Mouse (Mus musculus) ES-Bruce4 (cell line): ENCODE results near the gene BC049352. TPM values are rescaled to one million over a fixed set of nuclear protein-coding genes. Genes with fewer than 3 reads are reported as not detected.

Source experiments
- H3K27ac ChIP-seq: 2 replicates; pipeline ENCODE4 v1.5.1; 2012; ENCODE audit warnings: low read length, inconsistent platforms; ENCODE audit not compliant: insufficient read depth
- H3K27me3 ChIP-seq: 2 replicates; pipeline ENCODE4 v1.6.1; 2012; ENCODE audit warnings: mild to moderate bottlenecking, low read length, inconsistent platforms; ENCODE audit not compliant: control insufficient read depth, poor library complexity, insufficient read depth, severe bottlenecking
- H3K36me3 ChIP-seq: 2 replicates; pipeline ENCODE4 v1.6.1; 2012; ENCODE audit warnings: inconsistent platforms, mild to moderate bottlenecking, low read length, moderate library complexity; ENCODE audit not compliant: control insufficient read depth, poor library complexity, insufficient read depth, severe bottlenecking
- H3K4me1 ChIP-seq: one replicate; pipeline ENCODE4 v1.8.1; 2011; ENCODE audit warnings: low read length; ENCODE audit not compliant: control insufficient read depth, insufficient read depth
- H3K4me3 ChIP-seq: 2 replicates; pipeline ENCODE4 v1.5.1; 2011; ENCODE audit warnings: low read depth, mild to moderate bottlenecking, low read length
- H3K9ac ChIP-seq: 2 replicates; pipeline ENCODE4 v1.6.1; 2012; ENCODE audit warnings: low read depth, mild to moderate bottlenecking, inconsistent platforms; ENCODE audit not compliant: poor library complexity, severe bottlenecking
- H3K9me3 ChIP-seq: replicated peaks from 2 replicates; pipeline ENCODE4 v1.6.1; 2012; ENCODE audit warnings: mild to moderate bottlenecking, low read length, inconsistent platforms; ENCODE audit not compliant: control insufficient read depth, poor library complexity, insufficient read depth, severe bottlenecking
- CTCF ChIP-seq: IDR thresholded peaks from one replicate; pipeline ENCODE4 v1.8.1; 2011; ENCODE audit warnings: low read depth, low read length
- EP300 ChIP-seq: IDR thresholded peaks from 2 replicates; pipeline ENCODE4 v1.6.1; 2011; ENCODE audit warnings: low read depth, low read length; ENCODE audit not compliant: insufficient read depth
- POLR2A ChIP-seq: IDR thresholded peaks from one replicate; pipeline ENCODE4 v1.8.1; 2011; ENCODE audit warnings: low read length; ENCODE audit not compliant: insufficient read depth
- polyA plus RNA-seq: library from polyadenylated mRNA; stranded (reverse); fragments of >200 nt; gene quantifications from 2 replicates; pipeline ENCODE4 v1.2.4, GENCODE M21; 2011; ENCODE audit warnings: low read depth; ENCODE audit not compliant: missing spikeins, insufficient read depth, insufficient read length

BC049352 gene
- polyA plus RNA-seq, 1 experiment, result not detected

GRCm38 (mm10) chr9:45247536-45247935 lies 65.7 kb downstream of the BC049352 start:
- Histone ChIP-seq H3K4me3 (no peak overlapping the region), H3K9me3 (no peaks in the 10 kb centered on the region), H3K27me3 (no peaks in the 10 kb centered on the region), H3K36me3 (no peaks in the 10 kb centered on the region), H3K4me1 (no peaks in the 10 kb centered on the region), H3K27ac (no peak overlapping the region), H3K9ac (no peak overlapping the region)
- no peak for TF ChIP-seq POLR2A
- TF ChIP-seq CTCF, result no peak
- no peak for TF ChIP-seq EP300

DNA sequence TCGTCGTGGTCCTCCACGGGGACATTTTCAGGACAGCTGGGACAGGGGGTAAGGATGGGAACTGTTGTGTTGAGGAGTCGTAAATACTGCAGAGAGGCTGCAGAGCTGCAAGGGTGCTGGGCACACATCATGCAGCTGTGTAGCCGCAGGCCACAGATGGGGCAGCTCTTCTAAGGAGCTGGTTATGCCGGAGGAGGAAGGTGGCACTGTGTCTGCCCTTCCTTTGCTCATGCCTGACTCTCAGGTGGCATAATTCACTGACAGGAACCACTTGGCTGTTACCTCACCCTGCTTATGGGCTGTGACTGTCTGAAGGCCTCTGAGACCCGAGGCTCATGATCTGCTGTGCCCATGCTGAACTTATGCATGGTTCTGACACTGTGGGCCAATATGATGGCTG lies 68.5 kb downstream of the BC049352 start:
- no peak overlapping the region for H3K4me3 ChIP-seq
- H3K27me3 ChIP-seq, result no peaks in the 10 kb centered on the region
- H3K36me3 ChIP-seq, result no peaks in the 10 kb centered on the region
- H3K9me3 ChIP-seq, result no peaks in the 10 kb centered on the region
- H3K9ac ChIP-seq, result no peak overlapping the region
- no peak overlapping the region for H3K27ac ChIP-seq
- TF ChIP-seq EP300, result no peak
- no peak for TF ChIP-seq POLR2A
- TF ChIP-seq CTCF, result no peak
- no peaks in the 10 kb centered on the region for H3K4me1 ChIP-seq

- no peaks in the 10 kb centered on the region for H3K9me3 ChIP-seq
- no peak overlapping the region for H3K4me3 ChIP-seq
- TF ChIP-seq EP300 (no peak), CTCF (no peak), POLR2A (no peak)
- H3K27ac ChIP-seq, result no peak overlapping the region
- H3K9ac ChIP-seq, result no peak overlapping the region
- H3K4me1 ChIP-seq, result no peaks in the 10 kb centered on the region
- H3K36me3 ChIP-seq, result no peaks in the 10 kb centered on the region
- no peaks in the 10 kb centered on the region for H3K27me3 ChIP-seq
Observed at GRCm38 (mm10) chr9:45251281-45251680, 69.5 kb downstream of the BC049352 start.

GRCm38 (mm10) chr9:45251990-45252389 lies 70.2 kb downstream of the BC049352 start:
- Histone ChIP-seq H3K27ac (no peak overlapping the region), H3K4me1 (no peaks in the 10 kb centered on the region), H3K9ac (no peak overlapping the region), H3K9me3 (no peaks in the 10 kb centered on the region), H3K36me3 (no peaks in the 10 kb centered on the region), H3K27me3 (no peaks in the 10 kb centered on the region), H3K4me3 (no peak overlapping the region)
- TF ChIP-seq CTCF, result no peak

DNA sequence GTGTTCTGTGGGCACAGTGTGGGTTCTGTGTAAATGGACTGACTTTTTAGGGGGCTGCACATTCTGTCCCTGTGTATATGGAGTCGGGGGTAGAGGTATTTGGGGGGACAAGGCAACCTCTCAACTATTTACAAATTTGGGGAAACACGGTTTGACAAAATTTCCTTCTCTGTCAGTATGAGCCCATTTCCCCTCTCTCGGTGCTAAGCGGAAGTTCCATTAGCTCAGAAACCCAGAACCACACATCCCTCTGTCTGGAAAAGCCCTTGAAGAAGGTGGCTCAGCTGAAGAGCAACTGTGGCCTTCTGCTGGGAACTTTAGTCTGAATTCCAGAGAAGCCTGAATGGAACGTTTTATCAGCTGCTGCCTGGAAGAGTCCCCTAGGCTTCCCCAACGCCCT lies 70.6 kb downstream of the BC049352 start:
- Histone ChIP-seq H3K36me3 (no peaks in the 10 kb centered on the region), H3K27me3 (no peaks in the 10 kb centered on the region), H3K4me1 (no peaks in the 10 kb centered on the region), H3K9me3 (no peaks in the 10 kb centered on the region), H3K27ac (no peak overlapping the region), H3K9ac (no peak overlapping the region), H3K4me3 (no peak overlapping the region)
- TF ChIP-seq POLR2A, result no peak
- TF ChIP-seq CTCF, result no peak
- TF ChIP-seq EP300, result no peak

- H3K27ac ChIP-seq, result no peak overlapping the region
- no peaks in the 10 kb centered on the region for H3K9me3 ChIP-seq
- no peak overlapping the region for H3K4me3 ChIP-seq
- no peaks in the 10 kb centered on the region for H3K36me3 ChIP-seq
- no peak overlapping the region for H3K9ac ChIP-seq
- no peaks in the 10 kb centered on the region for H3K4me1 ChIP-seq
- TF ChIP-seq EP300 (no peak), POLR2A (no peak), CTCF (no peak)
- no peaks in the 10 kb centered on the region for H3K27me3 ChIP-seq
Observed at GRCm38 (mm10) chr9:45254021-45254420, 72.2 kb downstream of the BC049352 start.

GRCm38 (mm10) chr9:45254605-45255004 lies 72.8 kb downstream of the BC049352 start:
- no peak overlapping the region for H3K4me3 ChIP-seq
- TF ChIP-seq POLR2A, result no peak
- TF ChIP-seq CTCF, result no peak
- no peak for TF ChIP-seq EP300
- no peaks in the 10 kb centered on the region for H3K9me3 ChIP-seq
- no peak overlapping the region for H3K9ac ChIP-seq
- no peaks in the 10 kb centered on the region for H3K4me1 ChIP-seq
- no peak overlapping the region for H3K27ac ChIP-seq
- H3K36me3 ChIP-seq, result no peaks in the 10 kb centered on the region
- no peaks in the 10 kb centered on the region for H3K27me3 ChIP-seq
